Mouse (Mus musculus) liver, adult 2 months (tissue): ENCODE results near the gene Cul5.

ENCODE experiments used
- CTCF ChIP-seq: fragments of 200-500 bp; IDR thresholded peaks from 2 replicates; pipeline ENCODE4 v1.5.1; 2011; ENCODE audit warnings: low read depth, low read length, control low read depth
- POLR2A ChIP-seq: fragments of 200-500 bp; IDR thresholded peaks from 2 replicates; pipeline ENCODE4 v1.6.1; 2011; ENCODE audit warnings: low read length, control low read depth; ENCODE audit not compliant: insufficient read depth; ENCODE audit errors: extremely low read depth

DNA sequence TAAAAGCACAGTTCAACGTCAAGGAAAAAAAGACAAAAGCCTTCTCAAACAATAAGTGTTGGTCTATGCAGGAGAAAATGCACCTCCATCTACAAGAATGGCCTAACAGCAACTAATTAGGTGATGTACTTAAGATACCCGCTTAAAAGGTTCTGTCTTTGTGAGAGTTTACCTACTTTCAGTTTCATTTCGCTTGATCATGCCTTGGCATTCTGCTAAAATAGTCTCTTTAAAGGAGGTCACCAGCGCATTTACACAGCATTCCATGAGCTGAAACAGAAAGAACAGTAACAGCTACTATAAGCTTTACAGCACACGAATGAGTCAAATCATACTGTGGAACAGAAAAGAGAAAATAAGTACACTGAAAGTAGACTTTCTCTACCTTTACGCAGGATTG, 35.0 kb downstream of the Cul5 start:
- TF ChIP-seq CTCF (no peak), POLR2A (no peak)
